Mouse (Mus musculus): ENCODE results near the gene Plaur.

The Plaur gene

GRCm38 (mm10) chr7:24462388-24463319 is at the start of gene Plaur:
Gene Plaur, plus strand, starts transcription at chr7:24462484.
- DNase-seq (ENCODE audit: low spot score), result peak; percentile 74

- DNase-seq (ENCODE audit: low spot score), result peak; percentile 43
Measured at GRCm38 (mm10) chr7:24413630-24414029, 48.7 kb upstream of the Plaur start.

- no peak for DNase-seq (ENCODE audit: low spot score)
Measured at GRCm38 (mm10) chr7:24415261-24415660, 47.0 kb upstream of the Plaur start.

- DNase-seq (ENCODE audit: low spot score), result no peak
Measured at GRCm38 (mm10) chr7:24419579-24419978, 42.7 kb upstream of the Plaur start.

GRCm38 (mm10) chr7:24421648-24422047 is 40.6 kb upstream of the Plaur start:
- DNase-seq (ENCODE audit: low spot score), result no peak

DNA sequence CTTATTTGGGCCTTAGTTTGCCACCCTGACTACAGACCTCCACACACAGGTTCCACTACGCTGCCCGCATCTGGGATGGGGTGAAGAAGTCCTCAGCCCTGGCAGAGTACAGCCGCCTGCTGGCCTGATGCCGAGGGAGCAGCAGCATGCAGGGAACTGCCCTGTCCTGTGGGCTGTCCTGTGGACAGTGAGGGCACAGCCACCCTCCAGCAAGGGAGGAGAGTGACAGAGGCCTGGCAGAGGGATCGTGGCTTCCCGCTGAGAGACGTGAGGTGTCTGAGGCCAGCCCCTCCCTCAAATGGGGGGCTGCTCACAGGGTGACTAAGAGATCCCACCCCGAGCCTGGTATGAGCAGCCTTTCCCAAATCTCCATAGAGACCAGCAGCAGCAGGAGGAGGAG is 40.0 kb upstream of the Plaur start:
- no peak for DNase-seq (ENCODE audit: low spot score)

GRCm38 (mm10) chr7:24423107-24423763 is 39.0 kb upstream of the Plaur start:
- no peak for DNase-seq (ENCODE audit: low spot score)

DNA sequence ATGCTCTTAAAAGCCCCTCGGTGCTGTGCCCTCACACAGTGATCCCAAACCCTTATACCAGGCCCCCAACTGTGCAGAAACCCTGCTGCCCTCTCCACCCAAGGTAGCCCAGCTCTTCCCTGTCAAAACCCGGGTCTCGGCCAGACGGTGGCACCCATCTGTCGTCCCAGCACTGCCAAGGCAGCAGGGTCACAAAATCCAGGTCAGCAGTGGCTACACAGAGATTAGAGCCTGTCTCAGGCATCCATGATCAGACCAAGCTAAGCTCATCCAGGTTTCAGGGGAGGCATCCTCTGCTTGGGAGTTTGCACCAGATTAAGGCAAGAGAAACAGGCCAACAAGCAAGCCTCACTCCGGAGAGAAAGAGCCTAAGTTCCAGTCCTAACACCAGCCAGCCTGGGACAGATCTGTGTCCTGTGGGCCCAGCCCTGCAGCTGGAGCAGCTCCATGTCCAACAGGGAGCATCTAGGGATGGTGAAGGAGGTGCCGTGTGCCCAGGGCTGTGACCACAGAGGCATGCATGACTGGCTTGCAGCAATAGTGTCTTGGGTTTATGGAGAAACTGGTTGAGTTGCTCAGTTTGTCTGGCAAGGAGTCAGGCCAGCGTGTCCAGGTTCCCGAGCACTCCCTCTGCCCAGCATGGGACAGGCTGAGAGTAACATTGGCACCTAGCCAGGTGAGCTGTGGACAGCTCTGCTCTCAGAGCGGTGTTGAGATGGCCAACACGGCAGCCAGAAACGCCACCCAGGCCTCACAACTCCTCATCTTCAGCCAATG is 38.1 kb upstream of the Plaur start:
- no peak for DNase-seq (ENCODE audit: low spot score)

- no peak for DNase-seq (ENCODE audit: low spot score)
Measured at GRCm38 (mm10) chr7:24425919-24426318, 36.4 kb upstream of the Plaur start.

GRCm38 (mm10) chr7:24427168-24427567 is 35.1 kb upstream of the Plaur start:
- no peak for DNase-seq (ENCODE audit: low spot score)

DNA sequence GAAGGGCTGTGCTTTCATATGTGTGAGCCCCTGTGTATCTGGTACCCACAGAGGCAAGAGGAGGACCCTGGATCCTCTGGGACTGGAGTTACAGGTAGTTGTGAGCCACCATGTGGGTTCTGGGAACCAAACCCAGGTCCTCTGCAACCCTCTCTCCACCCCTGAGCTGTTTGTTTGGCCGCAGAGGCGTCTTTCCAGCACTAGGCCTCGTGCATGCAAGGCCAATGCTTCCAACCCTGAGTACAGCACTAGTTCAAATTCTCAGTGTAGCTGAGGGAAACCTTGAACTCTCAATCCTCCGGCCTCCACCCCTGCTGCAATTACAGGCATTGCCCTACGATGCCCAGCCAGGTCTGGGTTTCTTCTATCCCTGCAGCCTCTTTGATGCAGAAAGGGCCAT is 33.6 kb upstream of the Plaur start:
- no peak for DNase-seq (ENCODE audit: low spot score)

GRCm38 (mm10) chr7:24429413-24430112 is 32.7 kb upstream of the Plaur start:
- no peak for DNase-seq (ENCODE audit: low spot score)

DNA sequence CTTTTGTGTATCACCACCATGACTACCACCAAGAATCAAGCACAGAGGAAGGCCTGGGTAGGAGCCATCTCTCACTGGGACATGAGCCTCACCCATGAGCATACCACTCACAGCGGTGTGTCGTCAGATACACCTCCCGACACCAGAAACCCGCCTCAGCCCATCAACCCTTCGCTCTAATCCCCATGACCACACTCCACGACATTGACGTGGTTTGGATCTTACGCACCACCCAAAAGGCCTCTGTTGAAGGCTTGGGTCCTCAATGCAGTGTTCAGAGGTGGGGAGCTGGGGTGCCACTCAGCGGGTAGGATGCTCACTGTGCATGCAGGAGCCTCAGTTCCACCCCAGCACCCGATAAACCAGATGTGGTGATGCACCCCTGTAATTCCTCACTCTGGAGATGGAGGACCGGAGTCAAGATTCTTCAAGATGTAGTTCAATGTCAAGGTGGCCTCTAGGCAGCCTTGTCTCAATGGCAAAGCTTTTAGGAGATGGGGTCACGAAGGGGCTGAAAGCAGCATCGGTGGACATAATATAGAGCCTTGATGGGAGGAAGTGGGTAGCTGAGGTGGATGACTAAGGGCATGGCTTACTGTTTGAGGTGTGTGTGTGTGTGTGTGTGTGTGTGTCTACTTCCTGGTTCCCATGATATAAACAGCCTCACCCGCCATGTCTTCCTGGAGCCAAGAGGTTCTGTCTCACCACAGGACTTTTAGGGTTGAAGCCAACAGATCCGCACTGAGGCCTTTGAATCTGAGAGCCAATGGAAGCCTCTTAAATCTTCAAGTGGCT is 31.5 kb upstream of the Plaur start:
- no peak for DNase-seq (ENCODE audit: low spot score)

DNA sequence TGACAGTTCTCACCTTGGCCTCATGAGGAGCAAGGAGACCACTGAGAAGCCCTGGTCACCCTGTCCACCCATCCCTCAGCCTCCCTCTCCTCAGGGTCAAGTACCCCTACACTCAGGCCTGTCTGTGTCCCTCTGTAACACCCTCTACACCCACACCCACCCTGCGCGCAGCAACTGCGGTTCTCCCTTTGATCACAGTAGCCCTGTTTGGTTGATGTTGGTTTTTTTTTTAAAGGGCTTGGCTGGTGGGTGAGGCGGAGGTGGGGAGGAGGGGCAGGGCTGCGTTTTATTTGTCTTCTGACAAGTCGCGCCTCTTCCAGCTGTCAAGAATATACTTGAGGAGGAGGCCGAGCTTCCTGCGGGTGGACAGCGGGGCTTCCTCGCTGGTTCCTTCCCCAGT is 30.6 kb upstream of the Plaur start:
- DNase-seq (ENCODE audit: low spot score), result no peak

DNA sequence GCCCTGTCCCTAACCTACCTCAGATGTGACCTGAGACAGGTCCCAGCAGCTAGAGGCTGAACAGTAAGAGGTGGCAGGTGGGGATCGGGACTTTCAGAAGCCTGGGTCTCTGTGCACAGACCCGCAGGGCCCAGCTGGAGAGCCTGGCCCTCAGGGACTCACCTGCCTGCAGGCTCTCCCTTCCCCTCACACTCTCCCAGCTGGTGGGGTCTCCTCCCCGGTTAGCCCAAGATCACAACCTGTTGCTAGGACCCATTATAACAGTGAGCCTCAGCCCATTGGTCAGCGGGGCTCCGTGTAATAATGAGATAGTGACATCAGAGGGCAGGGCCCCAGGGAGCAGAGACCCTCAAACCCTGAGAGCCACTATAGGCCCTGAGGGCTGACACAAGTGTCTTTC is 27.0 kb upstream of the Plaur start:
- DNase-seq (ENCODE audit: low spot score), result no peak

DNA sequence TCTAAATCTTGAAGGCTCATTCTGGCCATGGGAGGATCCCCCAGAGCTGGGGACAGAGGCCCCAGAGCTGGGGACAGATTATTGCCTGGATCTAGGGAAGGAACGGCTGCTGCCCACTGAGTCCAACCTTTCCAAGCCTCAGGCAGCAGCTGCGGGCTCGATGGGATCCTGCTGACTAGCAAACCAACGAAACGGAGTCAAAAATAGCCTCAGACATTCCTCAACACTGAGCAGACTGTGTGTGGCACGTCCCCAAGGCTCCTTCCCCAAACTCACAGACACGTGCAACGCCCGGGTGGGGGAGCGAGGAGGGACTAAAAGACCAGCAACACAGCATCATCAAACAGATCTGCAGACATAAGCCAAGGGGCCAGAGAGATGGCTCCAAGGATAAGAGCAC is 24.3 kb upstream of the Plaur start:
- no peak for DNase-seq (ENCODE audit: low spot score)

DNA sequence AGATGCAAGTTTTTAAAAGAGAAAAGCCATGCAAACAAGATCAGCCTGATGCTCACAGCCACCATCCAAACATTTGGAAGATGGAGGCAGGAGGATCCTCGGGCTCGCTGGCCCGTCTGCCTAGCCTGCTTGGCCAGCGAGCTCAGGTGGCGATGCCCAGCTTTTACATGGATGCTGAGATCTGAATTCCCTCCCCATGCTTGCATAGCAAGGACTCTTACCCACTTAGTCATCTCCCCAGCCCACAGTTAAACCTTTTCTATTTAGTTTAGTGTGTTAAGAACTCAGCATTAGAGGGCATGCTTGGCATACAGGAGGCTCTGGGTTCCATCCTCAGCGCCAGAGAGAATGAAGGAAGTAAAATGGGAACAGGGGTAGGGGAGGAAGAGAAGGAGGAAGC is 23.1 kb upstream of the Plaur start:
- DNase-seq (ENCODE audit: low spot score), result no peak

GRCm38 (mm10) chr7:24439891-24440290 is 22.4 kb upstream of the Plaur start:
- no peak for DNase-seq (ENCODE audit: low spot score)

DNA sequence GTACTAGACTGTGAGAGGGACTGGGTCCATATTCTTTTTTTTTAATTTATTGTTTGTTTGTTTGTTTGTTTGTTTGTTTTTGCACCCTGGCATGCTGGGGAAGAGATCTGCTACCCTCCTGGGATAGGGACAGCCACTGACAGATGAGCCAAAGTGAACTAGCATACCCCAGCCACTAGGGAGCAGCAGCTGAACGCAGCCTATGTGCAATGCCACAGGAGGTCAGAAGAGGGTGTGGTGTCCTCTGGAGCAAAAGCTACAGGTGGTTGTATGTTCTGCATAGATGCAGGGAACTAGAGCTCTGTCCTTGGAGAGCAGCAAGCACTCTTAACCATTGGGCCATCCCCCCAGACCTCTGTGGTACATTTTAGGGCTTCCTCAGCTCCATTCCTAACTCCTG is 20.5 kb upstream of the Plaur start:
- DNase-seq (ENCODE audit: low spot score), result peak; percentile 85

DNA sequence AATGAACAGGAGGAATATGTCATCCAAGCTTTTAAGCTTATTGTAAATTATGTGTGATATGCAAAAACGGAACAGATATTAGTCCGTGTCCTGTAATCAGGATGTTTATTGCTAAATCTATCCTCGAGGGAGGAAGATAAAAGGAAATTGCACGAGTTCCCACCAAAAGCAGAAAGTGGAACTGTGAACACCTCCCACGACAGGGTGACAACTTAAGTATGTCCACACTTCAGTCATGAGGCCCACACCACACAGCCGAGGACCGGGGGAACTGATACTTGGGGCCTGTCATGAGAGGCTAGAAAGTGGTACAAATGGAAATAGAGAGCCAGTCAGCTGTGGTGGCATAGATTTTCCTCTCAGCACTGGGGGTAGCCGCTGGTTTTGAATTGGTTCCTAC is 20.0 kb upstream of the Plaur start:
- peak; percentile 64 for DNase-seq (ENCODE audit: low spot score)

DNA sequence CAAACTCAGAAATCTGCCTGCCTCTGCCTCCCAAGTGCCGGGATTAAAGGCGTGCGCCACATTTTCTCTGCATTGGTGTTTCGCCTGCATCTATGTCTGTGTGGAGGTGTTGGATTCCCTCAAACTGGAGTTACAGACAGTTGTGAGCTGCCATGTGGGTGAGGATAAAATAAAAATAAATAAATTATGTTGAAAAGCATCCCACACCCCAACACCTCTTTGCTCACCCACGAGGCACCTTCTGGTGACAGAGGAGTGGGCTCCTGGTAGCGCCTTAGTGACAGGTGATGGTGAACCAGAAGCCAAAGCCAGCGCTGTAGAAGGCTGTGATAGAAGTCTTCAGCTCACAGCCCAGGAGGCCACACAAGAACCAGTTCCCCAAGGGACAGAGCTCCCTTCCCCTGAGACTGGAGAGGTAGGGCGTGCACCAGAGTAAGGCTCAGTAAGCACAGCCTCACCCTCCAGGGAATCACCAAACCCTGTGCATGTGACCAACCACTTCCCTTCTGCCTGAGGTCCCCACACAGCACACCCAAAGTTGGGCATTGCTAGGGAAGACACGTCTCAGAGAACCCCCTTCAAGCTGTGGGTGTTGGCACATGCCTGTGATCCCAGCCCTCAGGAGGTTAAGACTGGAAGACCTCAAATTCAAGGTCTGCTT is 16.9 kb upstream of the Plaur start:
- peak; percentile 77 for DNase-seq (ENCODE audit: low spot score)
